Mouse (Mus musculus): ENCODE data around the gene Arhgap31.
A peak's percentile ranks its signal among the peaks of the same experiment; 100 is the strongest.
"Not testable (repeated sequence)": the region's sequence is repeated elsewhere in the genome, so short reads cannot be mapped to it uniquely, and the experiment has no call there.

Gene Arhgap31

GRCm38 (mm10) chr16:38688531-38689264 lies 24.4 kb downstream of the Arhgap31 start:
- DNase-seq (ENCODE audit: low spot score in 2 of 2): no peak

GRCm38 (mm10) chr16:38687673-38688072 lies 25.4 kb downstream of the Arhgap31 start:
- no peak for DNase-seq (ENCODE audit: low spot score in 2 of 2)

GRCm38 (mm10) chr16:38683094-38683493 lies 30.0 kb downstream of the Arhgap31 start:
- DNase-seq (ENCODE audit: low spot score in 2 of 2): no peak

- DNase-seq (ENCODE audit: low spot score in 2 of 2): no peak
Observed at GRCm38 (mm10) chr16:38681313-38681712, 31.8 kb downstream of the Arhgap31 start.

- no peak for DNase-seq (ENCODE audit: low spot score in 2 of 2)
Observed at GRCm38 (mm10) chr16:38679431-38680021, 33.5 kb downstream of the Arhgap31 start.

- DNase-seq (ENCODE audit: low spot score in 2 of 2): no peak
Observed at GRCm38 (mm10) chr16:38678853-38679252, 34.2 kb downstream of the Arhgap31 start.

GRCm38 (mm10) chr16:38677941-38678340 lies 35.1 kb downstream of the Arhgap31 start:
- not testable (repeated sequence) for DNase-seq (ENCODE audit: low spot score in 2 of 2)

GRCm38 (mm10) chr16:38677171-38677570 lies 35.9 kb downstream of the Arhgap31 start:
- no peak for DNase-seq (ENCODE audit: low spot score in 2 of 2)

- DNase-seq (ENCODE audit: low spot score in 2 of 2): no peak
Observed at GRCm38 (mm10) chr16:38676647-38677046, 36.4 kb downstream of the Arhgap31 start.

- DNase-seq (ENCODE audit: low spot score in 2 of 2): no peak
Observed at GRCm38 (mm10) chr16:38675600-38676335, 37.3 kb downstream of the Arhgap31 start.

- DNase-seq (ENCODE audit: low spot score in 2 of 2): no peak
Observed at GRCm38 (mm10) chr16:38674891-38675290, 38.2 kb downstream of the Arhgap31 start.

- peak; percentile 78 to 84 for DNase-seq (ENCODE audit: low spot score in 2 of 2)
Observed at GRCm38 (mm10) chr16:38673511-38673910, 39.6 kb downstream of the Arhgap31 start.

- DNase-seq (ENCODE audit: low spot score in 2 of 2): no peak
Observed at GRCm38 (mm10) chr16:38672947-38673346, 40.1 kb downstream of the Arhgap31 start.

- no peak for DNase-seq (ENCODE audit: low spot score in 2 of 2)
Observed at GRCm38 (mm10) chr16:38672370-38672769, 40.7 kb downstream of the Arhgap31 start.

- no peak for DNase-seq (ENCODE audit: low spot score in 2 of 2)
Observed at GRCm38 (mm10) chr16:38670621-38671390, 42.3 kb downstream of the Arhgap31 start.

- DNase-seq (ENCODE audit: low spot score in 2 of 2): peak in 1 of 2 experiments; percentile 37
Observed at GRCm38 (mm10) chr16:38668871-38669675, 44.0 kb downstream of the Arhgap31 start.

GRCm38 (mm10) chr16:38666523-38666922 lies 46.6 kb downstream of the Arhgap31 start:
- no peak for DNase-seq (ENCODE audit: low spot score in 2 of 2)

- no peak for DNase-seq (ENCODE audit: low spot score in 2 of 2)
Observed at GRCm38 (mm10) chr16:38666016-38666415, 47.1 kb downstream of the Arhgap31 start.

- DNase-seq (ENCODE audit: low spot score in 2 of 2): no peak
Observed at GRCm38 (mm10) chr16:38662575-38662974, 50.5 kb downstream of the Arhgap31 start.

GRCm38 (mm10) chr16:38654308-38654707 lies 58.8 kb downstream of the Arhgap31 start:
- DNase-seq (ENCODE audit: low spot score in 2 of 2): no peak

- DNase-seq (ENCODE audit: low spot score in 2 of 2): no peak
Observed at GRCm38 (mm10) chr16:38653390-38653871, 59.6 kb downstream of the Arhgap31 start.
